Mouse (Mus musculus) intestine, embryonic 14.5 days (tissue): ENCODE results near the gene Creb3l2. TPM values are rescaled to one million over a fixed set of nuclear protein-coding genes. Genes with fewer than 3 reads are reported as not detected.

Experiments used
- ATAC-seq: fragments of 200-750 bp; cut with Nextera tagmentation; replicated peaks from 2 replicates; pipeline ENCODE4 v1.8.0; 2017; ENCODE audit warnings: low read depth, moderate number of reproducible peaks, moderate TSS enrichment, moderate library complexity; ENCODE audit not compliant: low FRiP score, low TSS enrichment
- DNase-seq: peaks from one replicate; pipeline ENCODE4 v3.0.0-alpha.2; 2018; ENCODE audit warnings: low spot score
- H3K27ac ChIP-seq: fragments of 300-500 bp; sonication (generic); 2 replicates; pipeline ENCODE4 v1.5.1; 2014; ENCODE audit warnings: low read depth, mild to moderate bottlenecking, control low read depth
- H3K27me3 ChIP-seq: fragments of 300-500 bp; sonication (generic); replicated peaks from 2 replicates; pipeline ENCODE4 v1.6.1; 2014; ENCODE audit warnings: low read length, control low read depth; ENCODE audit not compliant: control insufficient read depth, insufficient read depth
- H3K36me3 ChIP-seq: fragments of 300-500 bp; sonication (generic); 2 replicates; pipeline ENCODE4 v1.6.1; 2014; ENCODE audit warnings: low read length, control low read depth; ENCODE audit not compliant: control insufficient read depth, insufficient read depth
- H3K4me1 ChIP-seq: fragments of 300-500 bp; sonication (generic); replicated peaks from 2 replicates; pipeline ENCODE4 v1.6.1; 2014; ENCODE audit warnings: low read length, control low read depth, mixed read lengths; ENCODE audit not compliant: control insufficient read depth, insufficient read depth
- H3K4me2 ChIP-seq: fragments of 300-500 bp; sonication (generic); 2 replicates; pipeline ENCODE4 v1.6.1; 2014; ENCODE audit warnings: low read length
- H3K4me3 ChIP-seq: fragments of 300-500 bp; sonication (generic); 2 replicates; pipeline ENCODE4 v1.5.1; 2014; ENCODE audit warnings: low read depth, low read length, control low read depth, mixed read lengths
- H3K9ac ChIP-seq: fragments of 300-500 bp; sonication (generic); 2 replicates; pipeline ENCODE4 v1.6.1; 2014; ENCODE audit warnings: mild to moderate bottlenecking, low read length
- H3K9me3 ChIP-seq: fragments of 300-500 bp; sonication (generic); 2 replicates; pipeline ENCODE4 v1.6.1; 2016; ENCODE audit warnings: low read length, control low read depth; ENCODE audit not compliant: control insufficient read depth
- WGBS: fragments of 180-500 bp; shearing (Covaris S2); extraction: QIAGEN DNeasy Blood & Tissue Kit; methylation state at CpG from one replicate; pipeline ENCODE4 v1.1.7; 2014; 5-methylcytosine and 5-hydroxymethylcytosine counted together
- polyA plus RNA-seq: library from polyadenylated mRNA; unstranded; fragments of >200 nt; fragmentation: Nextera tagmentation; extraction: Ambion mirVana; gene quantifications from 2 replicates; pipeline ENCODE4 v1.2.1, GENCODE M21; 2014

Creb3l2 gene
- polyA plus RNA-seq, 1 experiment from 2014 or later: 22.9 TPM

DNA sequence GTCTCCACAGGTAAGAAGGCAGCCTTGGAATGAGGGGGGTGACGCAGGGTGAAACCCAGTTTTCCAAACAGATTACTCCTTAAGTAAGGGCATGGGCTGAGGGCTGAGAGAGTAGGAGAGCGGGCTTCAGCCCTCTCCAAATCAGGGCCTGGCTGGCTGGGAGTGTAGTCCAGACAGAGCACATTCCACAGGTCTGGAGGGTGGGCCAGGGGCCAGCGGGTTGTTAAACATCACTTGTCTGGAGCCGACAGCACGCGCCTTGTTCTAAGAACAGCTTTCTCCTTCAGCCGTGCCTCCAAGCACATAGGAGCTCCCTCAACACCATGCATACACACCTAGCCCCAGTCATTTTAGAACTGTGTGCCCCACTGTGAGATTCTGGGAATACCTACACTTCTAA lies 26.9 kb downstream of the Creb3l2 start:
- no peaks in the 10 kb centered on the region for H3K9me3 ChIP-seq
- no peak overlapping the region for H3K4me3 ChIP-seq
- H3K4me1 ChIP-seq: peaks cover 41% of the 10 kb centered on the region
- no peak overlapping the region for H3K4me2 ChIP-seq
- peak overlapping the region; percentile 64 for H3K27ac ChIP-seq
- H3K9ac ChIP-seq: no peak overlapping the region
- DNase-seq: no peak
- no peaks in the 10 kb centered on the region for H3K27me3 ChIP-seq
- WGBS: 14% methylated on average over 7 of the region's 7 CpGs
- 0 out of 2 replicates have a peak, but pooled peaks cover 4% of the 10 kb centered on the region for H3K36me3 ChIP-seq
- ATAC-seq: peak; percentile 71

DNA sequence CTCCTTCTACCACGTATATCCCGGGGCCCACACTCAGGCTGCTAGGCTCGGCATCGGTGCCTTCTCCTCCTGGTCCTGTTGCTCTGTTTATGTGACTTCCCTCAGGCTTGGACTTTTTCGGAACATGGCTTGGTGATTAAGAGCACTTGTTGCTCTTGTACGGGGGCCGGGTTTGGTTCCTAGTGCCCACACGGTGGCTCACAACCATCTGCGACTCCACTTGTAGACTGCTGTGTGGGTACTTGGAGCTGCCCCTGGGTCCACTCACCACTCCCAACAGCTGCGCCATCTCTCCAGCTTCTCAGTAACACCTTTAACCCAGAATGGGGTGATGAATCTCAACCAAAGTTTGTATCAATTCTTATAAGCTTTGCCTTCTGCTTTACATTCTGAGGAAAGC lies 27.4 kb downstream of the Creb3l2 start:
- Histone ChIP-seq H3K4me3 (no peak overlapping the region), H3K27ac (peak overlapping the region; percentile 64), H3K4me2 (no peak overlapping the region), H3K27me3 (no peaks in the 10 kb centered on the region), H3K36me3 (0 out of 2 replicates have a peak, but pooled peaks cover 4% of the 10 kb centered on the region), H3K9me3 (no peaks in the 10 kb centered on the region), H3K4me1 (peaks cover 37% of the 10 kb centered on the region), H3K9ac (no peak overlapping the region)
- ATAC-seq: no peak
- WGBS: 85% methylated on average over 10 of the region's 10 CpGs
- DNase-seq: no peak

DNA sequence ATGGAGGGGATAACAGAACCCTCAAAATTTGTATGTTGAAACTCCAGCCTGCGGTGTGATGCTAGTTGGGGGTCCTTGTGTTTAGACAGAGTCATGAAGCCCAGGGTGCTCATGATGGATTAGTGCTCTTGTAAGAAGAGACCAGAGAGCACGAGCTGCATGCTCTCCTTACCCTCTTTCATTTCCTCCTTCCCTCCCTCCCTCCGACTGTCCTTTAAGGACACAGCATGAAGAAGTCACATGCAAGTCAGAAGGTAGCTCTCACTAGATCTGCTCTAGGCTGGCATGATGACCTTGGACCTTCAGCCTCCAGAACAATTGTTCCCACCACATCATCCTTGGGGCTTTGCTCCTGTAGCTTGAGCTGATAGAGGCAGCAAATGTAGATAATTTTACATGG lies 30.2 kb downstream of the Creb3l2 start:
- WGBS: 42% methylated on average over 3 of the region's 3 CpGs
- Histone ChIP-seq H3K4me2 (no peak overlapping the region), H3K27me3 (no peaks in the 10 kb centered on the region), H3K4me3 (no peak overlapping the region), H3K36me3 (0 out of 2 replicates have a peak, but pooled peaks cover 4% of the 10 kb centered on the region), H3K4me1 (peaks cover 18% of the 10 kb centered on the region), H3K9ac (no peak overlapping the region), H3K9me3 (no peaks in the 10 kb centered on the region), H3K27ac (no peak overlapping the region)
- ATAC-seq: no peak
- no peak for DNase-seq

DNA sequence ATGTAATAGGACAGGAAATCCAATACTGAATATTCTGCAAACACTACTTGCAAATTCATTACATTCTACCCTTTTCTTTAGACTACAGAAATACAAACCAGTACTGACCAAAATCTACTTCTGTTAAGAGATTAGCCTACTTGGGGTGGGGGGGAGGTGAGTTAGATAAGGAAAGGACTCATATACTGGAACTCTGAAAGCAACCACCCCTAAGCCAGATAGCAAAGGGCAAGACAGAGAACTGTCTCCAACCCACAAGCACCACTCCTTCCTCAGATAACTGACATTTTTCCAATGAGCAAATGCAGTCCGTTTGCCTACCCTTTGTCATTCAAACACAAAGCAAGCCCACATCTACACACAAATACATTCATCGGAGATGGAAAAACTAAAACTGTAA lies 32.1 kb downstream of the Creb3l2 start:
- Histone ChIP-seq H3K27ac (no peak overlapping the region), H3K4me1 (peaks cover 10% of the 10 kb centered on the region), H3K36me3 (0 out of 2 replicates have a peak, but pooled peaks cover 4% of the 10 kb centered on the region), H3K4me3 (no peak overlapping the region), H3K9me3 (no peaks in the 10 kb centered on the region), H3K9ac (no peak overlapping the region), H3K4me2 (no peak overlapping the region), H3K27me3 (no peaks in the 10 kb centered on the region)
- ATAC-seq: no peak
- no peak for DNase-seq
- WGBS: 83% methylated on average over 2 of the region's 2 CpGs

DNA sequence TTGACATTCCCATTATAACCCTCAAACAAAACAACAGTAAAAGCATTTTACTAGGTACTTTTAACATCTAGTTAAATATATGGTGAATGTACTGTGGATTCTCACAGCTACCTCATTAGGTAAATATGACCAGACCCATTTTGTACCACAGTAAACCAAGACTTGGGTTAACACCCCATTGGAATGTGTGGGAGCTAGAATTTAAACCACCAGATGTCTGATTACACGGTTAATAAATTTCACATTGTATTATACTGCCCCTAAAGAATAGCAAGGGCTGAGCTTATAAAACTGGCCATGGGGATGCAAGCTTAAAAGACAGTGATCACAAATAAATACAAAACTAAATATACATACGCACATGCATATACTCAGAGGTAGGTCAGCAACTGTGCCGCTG lies 34.1 kb downstream of the Creb3l2 start:
- Histone ChIP-seq H3K9ac (no peak overlapping the region), H3K27ac (no peak overlapping the region), H3K4me3 (no peak overlapping the region), H3K9me3 (no peaks in the 10 kb centered on the region), H3K36me3 (no peaks in the 10 kb centered on the region), H3K4me2 (no peak overlapping the region), H3K4me1 (peaks cover 16% of the 10 kb centered on the region), H3K27me3 (no peaks in the 10 kb centered on the region)
- 92% methylated on average over 3 of the region's 3 CpGs for WGBS
- DNase-seq (no peak), ATAC-seq (no peak)

DNA sequence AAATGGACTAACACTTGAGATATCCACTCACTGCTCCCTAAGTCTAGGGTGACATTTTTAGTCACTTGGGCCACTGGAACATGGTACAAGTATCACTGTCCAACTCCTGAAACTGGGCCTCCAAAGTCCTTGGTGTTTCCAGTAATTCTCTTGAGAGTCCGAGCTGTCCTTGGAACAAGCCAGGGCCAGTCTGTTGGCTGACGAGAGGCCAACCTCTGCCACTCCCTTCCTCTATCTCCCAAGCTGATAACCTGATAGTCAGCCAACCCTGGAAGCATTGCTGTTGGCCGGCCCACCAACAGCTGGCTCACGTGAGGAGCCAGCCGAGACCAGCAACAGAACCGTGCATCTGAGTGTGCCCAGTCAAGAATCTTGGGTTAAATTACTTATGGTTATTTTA lies 35.0 kb downstream of the Creb3l2 start:
- H3K27ac ChIP-seq: no peak overlapping the region
- H3K27me3 ChIP-seq: no peaks in the 10 kb centered on the region
- WGBS: 79% methylated on average over 6 of the region's 6 CpGs
- H3K36me3 ChIP-seq: no peaks in the 10 kb centered on the region
- H3K4me2 ChIP-seq: no peak overlapping the region
- peaks cover 26% of the 10 kb centered on the region for H3K4me1 ChIP-seq
- no peak overlapping the region for H3K4me3 ChIP-seq
- DNase-seq (no peak), ATAC-seq (no peak)
- no peak overlapping the region for H3K9ac ChIP-seq
- no peaks in the 10 kb centered on the region for H3K9me3 ChIP-seq

DNA sequence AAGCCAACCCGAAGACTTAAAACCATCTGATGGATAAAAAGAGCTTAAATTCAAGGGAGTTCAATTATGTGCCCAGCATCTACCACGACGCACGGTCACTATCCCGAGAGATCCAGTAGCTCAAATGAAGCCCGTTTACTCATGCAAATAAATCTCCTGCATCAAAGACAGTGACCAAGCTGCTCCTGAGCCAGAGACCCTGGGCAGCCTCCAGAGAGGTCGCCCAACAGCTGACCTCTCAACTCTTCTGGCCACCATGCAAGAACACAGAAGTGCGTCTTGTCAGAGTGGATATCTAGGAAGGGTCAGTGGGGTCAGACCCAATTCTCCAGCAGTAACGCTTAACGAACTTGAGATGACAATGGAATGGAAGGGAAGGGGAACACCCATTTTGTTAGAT lies 35.9 kb downstream of the Creb3l2 start:
- no peak for ATAC-seq
- no peak for DNase-seq
- no peaks in the 10 kb centered on the region for H3K36me3 ChIP-seq
- no peak overlapping the region for H3K9ac ChIP-seq
- peaks cover 34% of the 10 kb centered on the region for H3K4me1 ChIP-seq
- no peak overlapping the region for H3K4me3 ChIP-seq
- 63% methylated on average over 10 of the region's 10 CpGs for WGBS
- H3K4me2 ChIP-seq: no peak overlapping the region
- H3K27me3 ChIP-seq: no peaks in the 10 kb centered on the region
- H3K9me3 ChIP-seq: no peaks in the 10 kb centered on the region
- H3K27ac ChIP-seq: no peak overlapping the region

DNA sequence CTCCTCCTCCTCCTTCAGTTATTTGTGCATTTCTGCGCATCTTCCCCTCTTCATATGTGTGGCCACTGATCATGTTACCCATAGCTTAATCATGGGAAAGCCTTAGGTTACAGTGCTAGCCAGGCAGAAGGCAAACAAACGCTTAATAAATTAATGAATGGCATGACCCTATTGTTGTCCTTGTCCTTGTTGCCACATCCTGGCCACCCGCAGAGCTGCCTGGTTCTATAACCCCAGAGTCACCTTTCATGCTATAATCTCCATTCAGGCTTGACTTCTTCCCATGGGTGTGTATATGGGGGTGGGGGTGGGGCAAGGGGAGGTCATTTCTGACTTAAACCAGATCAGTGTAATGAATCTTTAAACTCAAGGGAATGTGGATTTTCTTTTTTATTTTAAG lies 37.6 kb downstream of the Creb3l2 start:
- no peaks in the 10 kb centered on the region for H3K9me3 ChIP-seq
- H3K27ac ChIP-seq: no peak overlapping the region
- DNase-seq (no peak), ATAC-seq (no peak)
- WGBS: 31% methylated on average over 3 of the region's 3 CpGs
- H3K27me3 ChIP-seq: no peaks in the 10 kb centered on the region
- peaks cover 51% of the 10 kb centered on the region for H3K4me1 ChIP-seq
- H3K4me3 ChIP-seq: no peak overlapping the region
- H3K9ac ChIP-seq: no peak overlapping the region
- H3K4me2 ChIP-seq: no peak overlapping the region
- H3K36me3 ChIP-seq: no peaks in the 10 kb centered on the region

DNA sequence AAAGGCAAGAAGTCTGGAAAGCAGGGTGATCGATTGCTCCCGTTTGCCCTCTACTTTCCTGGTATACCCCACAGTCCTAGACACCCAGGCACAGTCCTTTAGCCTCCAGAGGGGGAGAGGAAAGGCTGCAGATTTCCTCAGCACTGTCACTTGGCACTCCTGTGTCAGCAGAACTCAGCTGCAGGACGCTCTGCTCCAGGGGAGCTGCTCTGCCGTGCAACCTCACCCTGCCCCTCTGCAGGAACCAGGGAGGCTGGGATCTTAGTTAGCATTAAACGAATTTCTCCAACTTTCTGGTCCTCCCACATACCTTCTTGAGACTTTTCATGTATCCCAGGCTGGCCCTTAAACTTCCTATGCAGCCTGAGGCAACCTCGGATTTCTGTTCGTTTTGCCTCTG lies 40.0 kb downstream of the Creb3l2 start:
- 31% methylated on average over 7 of the region's 7 CpGs for WGBS
- Histone ChIP-seq H3K27ac (peak overlapping the region; percentile 76), H3K27me3 (no peaks in the 10 kb centered on the region), H3K4me3 (no peak overlapping the region), H3K4me1 (peaks cover 63% of the 10 kb centered on the region), H3K36me3 (no peaks in the 10 kb centered on the region), H3K4me2 (no peak overlapping the region), H3K9ac (no peak overlapping the region), H3K9me3 (no peaks in the 10 kb centered on the region)
- ATAC-seq: no peak
- DNase-seq: no peak
